ENCODE assay signal across 8 mouse cellular contexts in the genomic region with DNA sequence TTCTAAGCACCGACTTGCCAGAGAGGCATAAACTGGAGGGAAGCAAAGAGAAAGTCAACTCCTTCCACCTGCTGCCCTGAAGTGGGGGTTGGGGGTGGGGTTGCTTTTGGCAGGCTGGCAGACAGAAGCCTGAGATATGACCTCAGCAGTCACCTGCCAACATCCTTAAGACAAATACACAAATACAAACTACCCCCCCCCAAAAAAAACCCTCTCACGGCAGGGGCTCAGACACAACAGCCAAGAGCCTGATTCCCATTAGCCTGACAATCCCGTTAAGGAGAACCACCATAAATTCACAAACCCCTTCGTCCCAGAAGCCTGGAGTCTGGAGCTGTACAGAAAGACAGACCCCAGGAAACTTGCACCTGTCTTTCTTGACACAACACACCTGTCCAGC. TPM values are rescaled to one million over a fixed set of nuclear protein-coding genes. Genes with fewer than 3 reads are reported as not detected.
DNase-seq lines count a peak whose midpoint lies in the region; ATAC-seq and TF ChIP-seq lines count a peak whose summit lies in the region.

No protein-coding gene starts in this region.

- ATAC-seq in stomach, embryonic 14.5 days (ENCODE audit: insufficient number of reproducible peaks, insufficient read depth, low FRiP score, low read depth) = no peak
- ATAC-seq in stomach, postnatal 0 days (ENCODE audit: low FRiP score, low TSS enrichment) = no peak
- no peak for ATAC-seq in limb, embryonic 11.5 days (ENCODE audit: insufficient number of reproducible peaks, low FRiP score, low TSS enrichment, low read depth)
- ATAC-seq in stomach, embryonic 16.5 days (ENCODE audit: insufficient read depth, low FRiP score) = no peak

- H3K4me3 ChIP-seq in stomach, embryonic 14.5 days (ENCODE audit: low read depth, low read length) = peak overlapping the region; percentile 54; the same call in 1 of the 2 replicates
- no peak overlapping the region for H3K4me3 ChIP-seq in stomach, postnatal 0 days (ENCODE audit: low read depth, low read length)
- H3K4me3 ChIP-seq in limb, embryonic 11.5 days (ENCODE audit: low read depth, low read length) = no peak overlapping the region
- H3K4me3 ChIP-seq in stomach, embryonic 16.5 days (replicated peaks; ENCODE audit: low read length) = peak overlapping the region; percentile 57; the same call in 1 of the 2 replicates

- TF ChIP-seq CTCF in stomach, postnatal 0 days (IDR thresholded peaks at IDR 0.05; ENCODE audit: low read depth) = no peak

- peaks cover 5% of the 10 kb centered on the region; the same call in 1 of the 2 replicates for H3K4me1 ChIP-seq in stomach, embryonic 14.5 days (ENCODE audit: control insufficient read depth, insufficient read depth, low read length)
- peaks cover 11% of the 10 kb centered on the region for H3K4me1 ChIP-seq in stomach, postnatal 0 days (replicated peaks; ENCODE audit: control insufficient read depth, insufficient read depth)
- peaks cover 17% of the 10 kb centered on the region for H3K4me1 ChIP-seq in limb, embryonic 11.5 days (ENCODE audit: control insufficient read depth, insufficient read depth, low read length)
- peaks cover 19% of the 10 kb centered on the region; the same call in 1 of the 2 replicates for H3K4me1 ChIP-seq in stomach, embryonic 16.5 days (ENCODE audit: control insufficient read depth, insufficient read depth, low read length)

- DNase-seq in cerebellum, postnatal 14 days = peak; percentile 32 to 40
- DNase-seq in cerebellum, postnatal 4 days (ENCODE audit: low spot score in 2 of 2) = no peak
- no peak for DNase-seq in stomach, postnatal 0 days (ENCODE audit: low spot score)
- DNase-seq in limb, embryonic 11.5 days (ENCODE audit: low spot score) = no peak
- no peak for DNase-seq in spleen, adult 12 weeks (ENCODE audit: low spot score)
- DNase-seq in gastrocnemius, adult 18-20 months (ENCODE audit: low spot score) = no peak

- H3K27me3 ChIP-seq in stomach, embryonic 14.5 days (ENCODE audit: control insufficient read depth, insufficient read depth, low read length) = peaks cover 14% of the 10 kb centered on the region; the same call in 1 of the 2 replicates
- peaks cover 14% of the 10 kb centered on the region for H3K27me3 ChIP-seq in stomach, postnatal 0 days (ENCODE audit: control insufficient read depth, insufficient read depth, low read length)
- H3K27me3 ChIP-seq in limb, embryonic 11.5 days (ENCODE audit: control insufficient read depth, insufficient read depth, low read length) = peaks cover 36% of the 10 kb centered on the region
- H3K27me3 ChIP-seq in stomach, embryonic 16.5 days (ENCODE audit: control insufficient read depth, insufficient read depth, low read length) = peaks cover 36% of the 10 kb centered on the region

- peak overlapping the region; percentile 89; the same call in 1 of the 2 replicates for H3K4me2 ChIP-seq in stomach, embryonic 14.5 days (replicated peaks; ENCODE audit: low read depth, low read length)
- H3K4me2 ChIP-seq in stomach, postnatal 0 days (replicated peaks; ENCODE audit: low read depth) = no peak overlapping the region; the same call in 1 of the 2 replicates
- peak overlapping the region; percentile 90 for H3K4me2 ChIP-seq in limb, embryonic 11.5 days (ENCODE audit: low read depth, severe bottlenecking)
- H3K4me2 ChIP-seq in stomach, embryonic 16.5 days (ENCODE audit: low read depth, low read length) = peak overlapping the region; percentile 75; the same call in 1 of the 2 replicates

- TF ChIP-seq EP300 in stomach, postnatal 0 days (optimal IDR thresholded peaks at IDR 0.05) = no peak

- WGBS in stomach, embryonic 14.5 days = 3% methylated on average over 4 of the region's 4 CpGs
- 8% methylated on average over 4 of the region's 4 CpGs for WGBS in stomach, postnatal 0 days
- WGBS in limb, embryonic 11.5 days = 0% methylated on average over 4 of the region's 4 CpGs
- 2% methylated on average over 4 of the region's 4 CpGs for WGBS in stomach, embryonic 16.5 days

- no peak overlapping the region for H3K9ac ChIP-seq in stomach, embryonic 14.5 days (replicated peaks; ENCODE audit: low read depth, low read length)
- no peak overlapping the region for H3K9ac ChIP-seq in stomach, postnatal 0 days (ENCODE audit: low read length)
- no peak overlapping the region for H3K9ac ChIP-seq in limb, embryonic 11.5 days (ENCODE audit: low read length)
- H3K9ac ChIP-seq in stomach, embryonic 16.5 days (ENCODE audit: low read length) = no peak overlapping the region

- H3K9me3 ChIP-seq in stomach, embryonic 14.5 days (ENCODE audit: control insufficient read depth, low read depth, low read length) = no peaks in the 10 kb centered on the region
- no peaks in the 10 kb centered on the region for H3K9me3 ChIP-seq in stomach, postnatal 0 days (ENCODE audit: control insufficient read depth, low read length)
- no peaks in the 10 kb centered on the region for H3K9me3 ChIP-seq in limb, embryonic 11.5 days (ENCODE audit: control insufficient read depth, low read length)
- no peaks in the 10 kb centered on the region for H3K9me3 ChIP-seq in stomach, embryonic 16.5 days (replicated peaks; ENCODE audit: control insufficient read depth, low read length)

- no peaks in the 10 kb centered on the region for H3K36me3 ChIP-seq in stomach, embryonic 14.5 days (ENCODE audit: control insufficient read depth, insufficient read depth, low read length)
- H3K36me3 ChIP-seq in stomach, postnatal 0 days (ENCODE audit: control insufficient read depth, insufficient read depth, low read length) = no peaks in the 10 kb centered on the region
- no peaks in the 10 kb centered on the region for H3K36me3 ChIP-seq in limb, embryonic 11.5 days (ENCODE audit: control insufficient read depth, insufficient read depth, low read length)
- no peaks in the 10 kb centered on the region for H3K36me3 ChIP-seq in stomach, embryonic 16.5 days (ENCODE audit: control insufficient read depth, insufficient read depth, low read length)

- H3K27ac ChIP-seq in stomach, embryonic 14.5 days (ENCODE audit: low read length) = no peak overlapping the region
- H3K27ac ChIP-seq in stomach, postnatal 0 days (replicated peaks) = no peak overlapping the region
- no peak overlapping the region for H3K27ac ChIP-seq in limb, embryonic 11.5 days (replicated peaks; ENCODE audit: low read depth, low read length)
- no peak overlapping the region for H3K27ac ChIP-seq in stomach, embryonic 16.5 days (ENCODE audit: low read length)

RNA-seq across cellular contexts. Expression of gene Prox1, which starts 2.4 kb away (rescaled TPM):
- polyA plus RNA-seq in stomach, embryonic 14.5 days (2014; fragmentation: Nextera tagmentation; extraction: Ambion mirVana) = 1.3 and 2.0 TPM in 2 replicates
- polyA plus RNA-seq in stomach, postnatal 0 days (2015; fragmentation: Nextera tagmentation; extraction: Ambion mirVana) = 0.40 and 0.54 TPM in 2 replicates
- 1.1 and 1.2 TPM in 2 replicates for polyA plus RNA-seq in limb, embryonic 11.5 days (2014; fragmentation: Nextera tagmentation; extraction: Ambion mirVana)
- polyA plus RNA-seq in stomach, embryonic 16.5 days (2015; fragmentation: Nextera tagmentation; extraction: Ambion mirVana) = 1.5 and 2.5 TPM in 2 replicates
- total RNA-seq in gastrocnemius, adult 18-20 months (2021) = 1 to 10 TPM; 2.1 to 3.0 TPM

Comparison
In these comparisons a context has a peak if more than half of its experiments do, and no peak if none do; other contexts are left out.
1. DNase-seq: peak in cerebellum, postnatal 14 days (2 of 2); none in cerebellum, postnatal 4 days (0 of 2), stomach, postnatal 0 days (single experiment), limb, embryonic 11.5 days (single experiment), spleen, adult 12 weeks (single experiment) and gastrocnemius, adult 18-20 months (single experiment).
2. H3K4me3 ChIP-seq: peak in stomach, embryonic 14.5 days (single experiment) and stomach, embryonic 16.5 days (single experiment); none in stomach, postnatal 0 days (single experiment) and limb, embryonic 11.5 days (single experiment).